Mouse (Mus musculus): ENCODE measurements around the gene Apmap.

- TF ChIP-seq POU5F1 (IDR thresholded peaks at IDR 0.05; ENCODE audit: borderline replicate concordance, low read length) (no peak), CTCF (conservative IDR thresholded peaks at IDR 0.05; ENCODE audit: low read length) (no peak)
These were observed 16.6 kb upstream of the Apmap start for GRCm38 (mm10) chr2:150624926-150625325.
